Mouse (Mus musculus): ENCODE measurements at regions not wholly inside any gene's neighbourhood (a gene's known extent, or its start where the extent isn't known, plus 50 kb on each side); places are given as distances from the start of the nearest gene placed in this dataset.

- Histone ChIP-seq H3K9me3 (replicated peaks; ENCODE audit: low read length) (no peaks in the 10 kb centered on the region), H3K4me1 (ENCODE audit: control insufficient read depth in 1 of 2, insufficient read depth in 2 of 2) (no peaks in the 10 kb centered on the region), H3K79me2 (replicated peaks; ENCODE audit: control insufficient read depth, extremely low read depth, insufficient read depth, poor library complexity, severe bottlenecking) (no peaks in the 10 kb centered on the region), H3K27me3 (replicated peaks) (no peaks in the 10 kb centered on the region), H3K27ac (ENCODE audit: insufficient read depth, low read depth) (no peak overlapping the region), H3K9ac (ENCODE audit: insufficient read depth, low read depth) (no peak overlapping the region), H3K4me3 (replicated peaks in 1 of 3; ENCODE audit: low read depth in 2 of 3, low read length in 2 of 3, poor library complexity in 1 of 3) (no peak overlapping the region), H3K4me2 (ENCODE audit: insufficient read depth, low read depth, poor library complexity, severe bottlenecking) (no peak overlapping the region), H3K36me3 (replicated peaks in 1 of 2; ENCODE audit: control insufficient read depth in 1 of 2, insufficient read depth in 1 of 2, low read length in 1 of 2) (no peaks in the 10 kb centered on the region)
- DNase-seq (ENCODE audit: extremely low read depth): no peak
- dilution Hi-C loops (cut with MboI; ENCODE audit: extremely low pct_ligation_motif_present, extremely low pct_unique_long_range_greater_than_20kb, low sequenced_read_pairs): no loop called here
- in situ Hi-C loops (cut with MboI; ENCODE audit: low pct_ligation_motif_present, low pct_unique_long_range_greater_than_20kb, low sequenced_read_pairs): no loop called here
- TF ChIP-seq ZNF384 (IDR thresholded peaks at IDR 0.05; ENCODE audit: low read depth, low read length) (no peak), MAZ (IDR thresholded peaks at IDR 0.05; ENCODE audit: low read depth, low read length) (no peak), GABPA (IDR thresholded peaks at IDR 0.05; ENCODE audit: insufficient replicate concordance, low read depth, low read length) (no peak), MXI1 (IDR thresholded peaks at IDR 0.05; ENCODE audit: low read depth, low read length) (no peak), TCF12 (IDR thresholded peaks at IDR 0.05; ENCODE audit: low read depth, low read length) (no peak), USF1 (IDR thresholded peaks at IDR 0.05; ENCODE audit: low read depth, low read length) (no peak), CHD2 (IDR thresholded peaks at IDR 0.05; ENCODE audit: low read length) (no peak), POLR2AphosphoS2 (IDR thresholded peaks at IDR 0.05; ENCODE audit: low read depth, low read length) (no peak), MAX (IDR thresholded peaks at IDR 0.05; ENCODE audit: low read length) (no peak), KAT2A (IDR thresholded peaks at IDR 0.05; ENCODE audit: insufficient replicate concordance, low read length) (no peak)
Measured at GRCm38 (mm10) chr1:137040898-137041297, 80.7 kb upstream of the Nr5a2 start.

- H3K27me3 ChIP-seq (replicated peaks): no peaks in the 10 kb centered on the region
- no peak overlapping the region for H3K9ac ChIP-seq (ENCODE audit: insufficient read depth, low read depth)
- H3K9me3 ChIP-seq (replicated peaks; ENCODE audit: low read length): no peaks in the 10 kb centered on the region
- no peak overlapping the region for H3K4me3 ChIP-seq (replicated peaks in 1 of 3; ENCODE audit: low read depth in 2 of 3, low read length in 2 of 3, poor library complexity in 1 of 3)
- TF ChIP-seq MEF2A (IDR thresholded peaks at IDR 0.05; ENCODE audit: borderline replicate concordance, low read depth, low read length) (no peak), POLR2A (IDR thresholded peaks at IDR 0.05; ENCODE audit: low read depth, low read length) (no peak), ZKSCAN1 (IDR thresholded peaks at IDR 0.05; ENCODE audit: borderline replicate concordance, low read depth, low read length) (no peak), GABPA (IDR thresholded peaks at IDR 0.05; ENCODE audit: insufficient replicate concordance, low read depth, low read length) (no peak), RAD21 (IDR thresholded peaks at IDR 0.05; ENCODE audit: low read depth, low read length) (no peak), CHD2 (IDR thresholded peaks at IDR 0.05; ENCODE audit: low read length) (no peak), ZC3H11A (IDR thresholded peaks at IDR 0.05; ENCODE audit: low read depth, low read length) (no peak), EP300 (IDR thresholded peaks at IDR 0.05; ENCODE audit: low read length) (no peak), CHD1 (IDR thresholded peaks at IDR 0.05; ENCODE audit: low read depth, low read length) (no peak), HCFC1 (IDR thresholded peaks at IDR 0.05; ENCODE audit: low read depth, low read length) (no peak), NELFE (IDR thresholded peaks at IDR 0.05; ENCODE audit: low read depth, low read length) (no peak), ETS1 (conservative IDR thresholded peaks at IDR 0.05; ENCODE audit: low read depth, low read length) (no peak), MAX (IDR thresholded peaks at IDR 0.05; ENCODE audit: low read length) (no peak), SMC3 (IDR thresholded peaks at IDR 0.05; ENCODE audit: low read depth, low read length) (no peak), JUN (IDR thresholded peaks at IDR 0.05; ENCODE audit: insufficient read depth, low read depth, low read length) (no peak)
- no peaks in the 10 kb centered on the region for H3K36me3 ChIP-seq (replicated peaks in 1 of 2; ENCODE audit: control insufficient read depth in 1 of 2, insufficient read depth in 1 of 2, low read length in 1 of 2)
- no peaks in the 10 kb centered on the region for H3K79me2 ChIP-seq (replicated peaks; ENCODE audit: control insufficient read depth, extremely low read depth, insufficient read depth, poor library complexity, severe bottlenecking)
- no peak for DNase-seq (ENCODE audit: extremely low read depth)
- dilution Hi-C loops (cut with MboI; ENCODE audit: extremely low pct_ligation_motif_present, extremely low pct_unique_long_range_greater_than_20kb, low sequenced_read_pairs): no loop called here
- peaks cover 0 to 6% of the 10 kb centered on the region in 2 experiments; a peak in 1 of 4 replicates for H3K4me1 ChIP-seq (ENCODE audit: control insufficient read depth in 1 of 2, insufficient read depth in 2 of 2)
- H3K27ac ChIP-seq (ENCODE audit: insufficient read depth, low read depth): no peak overlapping the region
- in situ Hi-C loops (cut with MboI; ENCODE audit: low pct_ligation_motif_present, low pct_unique_long_range_greater_than_20kb, low sequenced_read_pairs): no loop called here
- no peak overlapping the region for H3K4me2 ChIP-seq (ENCODE audit: insufficient read depth, low read depth, poor library complexity, severe bottlenecking)
Measured at GRCm38 (mm10) chr1:137034586-137034985, 74.3 kb upstream of the Nr5a2 start.
